Mouse (Mus musculus): ENCODE measurements around the gene H2-T3.
"Not testable (repeated sequence)": the region's sequence is repeated elsewhere in the genome, so short reads cannot be mapped to it uniquely, and the experiment has no call there.

The H2-T3 gene

GRCm38 (mm10) chr17:36182212-36182611 lies 7.9 kb downstream of the H2-T3 start:
- in situ Hi-C loops (cut with MboI, MseI) = no loop called here

DNA sequence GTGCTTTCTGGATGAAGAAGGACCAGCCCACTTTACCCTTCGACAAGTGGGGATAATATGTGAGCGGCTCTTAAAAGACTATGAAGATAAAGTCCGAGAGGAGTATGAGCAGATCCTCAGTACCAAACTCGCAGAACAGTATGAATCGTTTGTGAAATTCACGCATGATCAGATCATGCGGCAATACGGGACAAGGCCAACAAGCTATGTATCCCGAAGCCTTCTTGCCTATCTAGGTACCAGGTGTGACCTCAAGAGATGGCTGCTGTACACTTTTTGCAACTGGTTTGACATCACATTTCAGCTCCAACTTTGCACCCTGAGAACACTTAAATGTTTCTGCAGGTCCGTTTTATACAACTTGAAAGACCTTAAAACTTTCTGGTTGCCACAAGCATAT lies 10.6 kb downstream of the H2-T3 start:
- in situ Hi-C loops (cut with MboI, MseI) = loop anchor here (5.0 kb wide), 1 partner anchor 87 kb away; no protein-coding TSS in a partner anchor

DNA sequence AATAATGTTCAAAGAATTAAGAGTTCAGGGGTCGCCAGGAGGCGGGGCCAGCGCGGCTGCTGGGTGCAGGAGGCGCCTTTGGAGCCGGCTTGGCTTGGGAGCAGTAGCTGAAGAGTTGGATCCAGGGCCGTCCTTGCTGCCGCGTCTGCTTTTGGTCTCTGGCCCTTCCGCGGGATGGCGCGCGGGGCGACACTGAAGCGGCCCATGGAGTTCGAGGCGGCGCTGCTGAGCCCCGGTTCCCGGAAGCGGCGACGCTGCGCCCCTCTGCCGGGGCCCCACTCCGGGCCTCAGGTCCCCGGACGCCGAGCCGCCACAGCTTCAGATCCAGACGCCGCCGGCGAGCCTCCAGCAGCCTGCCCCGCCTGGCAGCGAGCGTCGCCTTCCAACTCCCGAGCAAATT lies 11.1 kb downstream of the H2-T3 start:
- in situ Hi-C loops (cut with MboI, MseI) = loop anchor here (5.0 kb wide), 1 partner anchor 87 kb away; no protein-coding TSS in a partner anchor

- in situ Hi-C loops (cut with MboI, MseI) = loop anchor here (5.0 kb wide), 1 partner anchor 84 kb away; no protein-coding TSS in a partner anchor
Measured at GRCm38 (mm10) chr17:36176132-36176531, 14.0 kb downstream of the H2-T3 start.

GRCm38 (mm10) chr17:36170287-36170814 lies 19.7 kb downstream of the H2-T3 start:
- in situ Hi-C loops (cut with MboI, MseI) = no loop called here

DNA sequence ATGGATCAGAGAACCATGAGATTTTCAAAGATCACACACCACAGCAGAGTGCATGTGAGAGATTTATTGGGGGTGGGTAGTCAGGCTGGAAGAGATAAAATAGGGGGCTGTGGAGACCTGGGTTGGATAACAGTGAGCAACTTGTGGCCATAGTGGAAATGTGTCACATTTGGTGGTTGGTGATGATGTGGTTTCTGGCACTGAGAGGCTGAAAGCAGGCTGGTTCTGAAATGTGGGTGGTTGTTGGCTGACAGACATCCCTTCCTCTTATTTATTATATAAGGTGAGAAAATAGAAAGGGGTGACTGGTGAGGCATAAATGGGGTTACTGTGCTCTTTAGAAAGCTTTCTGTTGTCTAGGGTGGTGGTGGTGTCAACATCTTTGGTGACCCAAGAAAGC lies 20.3 kb downstream of the H2-T3 start:
- in situ Hi-C loops (cut with MboI, MseI) = no loop called here

GRCm38 (mm10) chr17:36169094-36169493 lies 21.0 kb downstream of the H2-T3 start:
- in situ Hi-C loops (cut with MboI, MseI) = not testable (repeated sequence)

DNA sequence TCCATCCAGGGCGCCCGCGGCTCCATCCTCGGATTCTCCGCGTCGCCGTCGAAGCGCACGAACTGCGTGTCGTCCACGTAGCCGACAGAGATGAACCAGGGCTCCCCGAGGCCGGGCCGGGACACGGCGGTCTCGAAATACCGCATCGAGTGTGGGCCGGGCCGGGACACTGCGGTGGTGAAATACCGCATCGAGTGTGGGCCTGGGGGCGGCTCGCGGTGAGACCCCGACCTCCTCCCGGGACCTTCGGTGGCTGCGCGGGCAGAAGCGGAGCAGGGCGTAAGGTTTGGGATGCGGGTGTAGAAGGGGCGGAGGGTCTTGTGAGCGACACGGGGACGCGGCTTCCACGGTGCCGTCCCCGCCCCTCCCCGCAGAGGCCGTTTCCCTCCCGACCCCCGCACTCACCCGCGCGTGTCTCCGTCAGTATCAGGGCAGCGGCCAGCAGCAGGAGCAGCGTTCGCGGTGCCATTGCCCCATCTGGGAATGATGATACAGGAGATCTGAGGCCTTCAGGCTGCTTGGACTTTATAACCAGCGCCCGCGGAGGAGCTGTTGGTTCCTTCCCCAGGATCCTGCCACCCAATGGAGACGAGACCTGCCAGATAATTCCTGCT lies 21.9 kb downstream of the H2-T3 start, which contains the start of gene Gm8909:
Gene Gm8909 (minus strand): TSS at position 499 of the 614 bp plus-strand sequence.
- in situ Hi-C loops (cut with MboI, MseI) = no loop called here

GRCm38 (mm10) chr17:36167306-36168038 lies 22.6 kb downstream of the H2-T3 start:
- in situ Hi-C loops (cut with MboI, MseI) = no loop called here

DNA sequence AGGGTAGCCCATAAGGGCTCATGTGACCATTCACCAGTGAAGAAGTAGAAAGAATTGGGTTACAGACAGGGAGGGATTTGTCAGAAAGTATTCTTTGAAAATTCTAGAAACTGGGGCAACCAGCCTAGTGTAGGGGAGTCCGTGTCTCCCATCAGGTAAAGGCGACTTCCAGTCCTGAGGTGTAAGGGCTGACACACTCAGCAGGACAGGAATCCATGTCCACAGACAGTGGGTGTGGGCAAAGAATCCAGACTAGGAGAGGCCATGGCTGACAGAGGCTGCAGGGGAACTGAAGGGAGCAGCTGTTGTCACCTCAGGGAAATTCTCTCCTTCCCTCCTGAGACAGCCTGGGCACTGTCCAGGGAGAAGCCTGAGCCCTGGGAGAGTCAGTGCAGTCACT lies 23.2 kb downstream of the H2-T3 start:
- in situ Hi-C loops (cut with MboI, MseI) = not testable (repeated sequence)

DNA sequence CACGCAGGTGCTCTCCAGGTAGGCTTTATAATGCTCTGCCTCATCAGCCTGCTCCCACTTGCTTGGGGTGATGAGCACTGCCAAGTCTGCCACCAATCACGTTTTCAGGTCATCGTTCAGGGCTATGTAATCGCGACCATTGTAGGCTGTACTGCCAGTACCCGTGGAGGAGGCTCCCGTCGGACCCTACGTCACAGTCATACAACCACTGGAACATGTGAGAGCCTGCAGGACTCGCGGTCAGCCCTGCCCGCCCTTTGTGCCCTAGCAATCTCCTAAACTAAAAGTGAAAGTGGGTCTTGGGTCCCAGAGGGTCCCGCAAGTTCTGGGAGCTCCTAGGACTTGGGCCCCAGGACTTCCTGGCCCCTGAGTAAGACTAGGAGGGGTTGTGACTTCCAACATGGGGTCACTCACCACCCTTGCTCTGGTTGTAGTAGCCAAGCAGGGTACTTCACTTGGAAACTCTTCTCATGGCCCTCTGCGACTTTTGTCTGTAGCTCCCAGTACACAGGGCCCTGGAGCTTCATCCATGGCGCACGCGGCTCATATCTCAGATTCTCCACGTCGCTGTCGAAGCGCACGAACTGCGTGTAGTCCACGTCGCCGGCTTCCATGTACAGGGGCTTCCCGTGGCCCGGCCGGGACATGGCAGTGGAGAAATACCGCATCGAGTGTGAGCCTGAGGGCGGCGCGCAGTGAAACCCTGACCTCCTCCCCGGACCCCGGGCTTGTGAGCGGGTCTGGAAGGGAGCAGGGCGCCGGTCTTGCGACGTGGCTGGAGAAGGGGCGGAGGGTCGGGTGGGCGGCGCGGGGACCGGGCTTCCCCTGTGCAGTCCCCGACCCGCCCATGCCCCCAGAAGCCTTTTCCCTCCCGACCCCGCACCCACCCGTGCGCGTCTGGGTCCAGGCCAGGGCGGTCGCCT lies 28.7 kb downstream of the H2-T3 start:
- in situ Hi-C loops (cut with MboI, MseI) = no loop called here

DNA sequence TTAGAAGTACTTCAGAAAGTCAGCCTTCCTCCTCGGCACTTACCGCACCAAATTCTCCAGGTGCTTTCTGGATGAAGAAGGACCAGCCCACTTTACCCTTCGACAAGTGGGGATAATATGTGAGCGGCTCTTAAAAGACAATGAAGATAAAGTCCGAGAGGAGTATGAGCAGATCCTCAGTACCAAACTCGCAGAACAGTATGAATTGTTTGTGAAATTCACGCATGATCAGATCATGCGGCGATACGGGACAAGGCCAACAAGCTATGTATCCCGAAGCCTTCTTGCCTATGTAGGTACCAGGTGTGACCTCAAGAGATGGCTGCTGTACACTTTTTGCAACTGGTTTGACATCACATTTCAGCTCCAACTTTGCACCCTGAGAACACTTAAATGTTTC lies 31.8 kb downstream of the H2-T3 start:
- in situ Hi-C loops (cut with MboI, MseI) = not testable (repeated sequence)

- in situ Hi-C loops (cut with MboI, MseI) = not testable (repeated sequence)
Measured at GRCm38 (mm10) chr17:36157782-36158181, 32.3 kb downstream of the H2-T3 start.

GRCm38 (mm10) chr17:36154271-36155149 lies 35.6 kb downstream of the H2-T3 start:
- in situ Hi-C loops (cut with MboI, MseI) = no loop called here

- in situ Hi-C loops (cut with MboI, MseI) = not testable (repeated sequence)
Measured at GRCm38 (mm10) chr17:36151200-36151599, 38.9 kb downstream of the H2-T3 start.

GRCm38 (mm10) chr17:36148468-36148867 lies 41.6 kb downstream of the H2-T3 start:
- in situ Hi-C loops (cut with MboI, MseI) = not testable (repeated sequence)

- in situ Hi-C loops (cut with MboI, MseI) = not testable (repeated sequence)
Measured at GRCm38 (mm10) chr17:36146937-36147336, 43.1 kb downstream of the H2-T3 start.

GRCm38 (mm10) chr17:36145861-36146156 lies 44.3 kb downstream of the H2-T3 start:
- in situ Hi-C loops (cut with MboI, MseI) = not testable (repeated sequence)

DNA sequence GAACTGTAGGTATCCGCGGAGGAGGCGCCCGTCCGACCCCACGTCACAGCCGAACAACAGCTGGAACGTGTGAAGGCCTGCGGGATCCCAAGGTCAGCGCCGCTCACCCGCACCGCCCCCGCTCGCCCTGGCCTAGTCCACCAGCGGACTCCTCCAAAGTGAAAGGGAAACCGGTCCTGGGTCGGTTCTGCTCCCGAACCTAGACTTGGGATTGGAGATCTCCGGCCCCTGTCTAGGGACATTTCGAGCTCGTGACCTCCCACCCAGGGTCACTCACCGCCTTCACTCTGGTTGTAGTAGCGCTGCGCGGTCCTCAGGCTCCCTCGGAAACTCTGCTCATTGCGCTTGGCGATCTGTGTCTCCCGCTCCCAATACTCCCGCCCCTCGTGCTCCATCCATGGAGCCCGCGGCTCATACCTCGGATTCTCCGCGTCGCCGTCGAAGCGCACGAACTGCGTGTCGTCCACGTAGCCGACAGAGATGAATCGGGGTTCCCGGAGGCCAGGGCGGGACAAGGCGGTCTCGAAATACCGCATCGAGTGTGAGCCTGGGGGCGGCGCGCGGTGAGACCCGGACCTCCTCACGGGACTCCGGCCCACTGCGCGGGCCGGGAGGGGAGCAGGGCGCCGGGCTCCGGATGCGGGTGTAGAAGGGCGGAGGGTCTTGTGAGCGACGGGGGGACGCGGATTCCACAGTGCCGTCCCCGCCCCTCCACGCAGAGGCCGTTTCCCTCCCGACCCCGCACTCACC lies 44.8 kb downstream of the H2-T3 start:
- in situ Hi-C loops (cut with MboI, MseI) = no loop called here

GRCm38 (mm10) chr17:36136299-36136848 lies 53.7 kb downstream of the H2-T3 start:
- in situ Hi-C loops (cut with MboI, MseI) = not testable (repeated sequence)
